Mouse (Mus musculus) MEL (cell line): ENCODE measurements around the gene Haghl. TPM values are rescaled to one million over a fixed set of nuclear protein-coding genes. Genes with fewer than 3 reads are reported as not detected.

ENCODE experiments used
- DNase-seq: peaks from one replicate; pipeline ENCODE4 v3.0.0; 2011; ENCODE audit warnings: low read depth, low spot score
- H3K27ac ChIP-seq: 2 replicates; pipeline ENCODE4 v1.5.1; 2012; ENCODE audit warnings: low read depth, mild to moderate bottlenecking, control low read depth, low read length, moderate library complexity; ENCODE audit not compliant: control insufficient read depth
- H3K27me3 ChIP-seq, 2 experiments: fragments of 150-350 bp in 1 of 2; sonication (generic) in 1 of 2; 2 replicates each; pipeline ENCODE4 v1.6.1; 2012; ENCODE audit warnings: low read length in 2 of 2, mild to moderate bottlenecking in 2 of 2, improper control_type of control experiment in 1 of 2, moderate library complexity in 1 of 2; ENCODE audit not compliant: insufficient read depth in 2 of 2, control insufficient read depth in 1 of 2
- H3K36me3 ChIP-seq, 2 experiments: 2 replicates each; pipeline ENCODE4 v1.6.1; 2012 to 2014; ENCODE audit warnings: low read length in 2 of 2, improper control_type of control experiment in 1 of 2, inconsistent platforms in 1 of 2, mild to moderate bottlenecking in 1 of 2; ENCODE audit not compliant: insufficient read depth in 2 of 2, control insufficient read depth in 1 of 2
- H3K4me1 ChIP-seq, 2 experiments: fragments of 150-350 bp in 1 of 2; sonication (generic) in 1 of 2; 2 replicates each; pipeline ENCODE4 v1.6.1; 2012; ENCODE audit warnings: low read length in 2 of 2, improper control_type of control experiment in 1 of 2, mild to moderate bottlenecking in 1 of 2; ENCODE audit not compliant: insufficient read depth in 2 of 2, control insufficient read depth in 1 of 2
- H3K4me3 ChIP-seq, 2 experiments: fragments of 150-350 bp in 1 of 2; sonication (generic) in 1 of 2; 2 replicates each; pipeline ENCODE4 v1.5.1; 2012; ENCODE audit warnings: low read depth in 2 of 2, low read length in 2 of 2, mild to moderate bottlenecking in 2 of 2, moderate library complexity in 2 of 2, control low read depth in 1 of 2, improper control_type of control experiment in 1 of 2; ENCODE audit not compliant: control insufficient read depth in 1 of 2, insufficient read depth in 1 of 2
- H3K79me2 ChIP-seq: 2 replicates; pipeline ENCODE4 v1.6.1; 2012; ENCODE audit warnings: mild to moderate bottlenecking, low read length, moderate library complexity; ENCODE audit not compliant: control insufficient read depth, poor library complexity, insufficient read depth
- H3K9ac ChIP-seq: 2 replicates; pipeline ENCODE4 v1.6.1; 2012; ENCODE audit warnings: low read depth, mild to moderate bottlenecking, control low read depth, low read length, moderate library complexity; ENCODE audit not compliant: control insufficient read depth, poor library complexity, severe bottlenecking
- H3K9me3 ChIP-seq: fragments of 150-350 bp; sonication (generic); replicated peaks from 2 replicates; pipeline ENCODE4 v1.6.1; 2012; ENCODE audit warnings: mild to moderate bottlenecking, low read length, improper control_type of control experiment, moderate library complexity; ENCODE audit not compliant: insufficient read depth
- CHD2 ChIP-seq: IDR thresholded peaks from 2 replicates; pipeline ENCODE4 v1.6.1; 2011; ENCODE audit warnings: low read length, improper control_type of control experiment
- CTCF ChIP-seq, 3 experiments: IDR thresholded peaks in 2 of 3; conservative IDR thresholded peaks in 1 of 3; 2 replicates each; pipeline ENCODE4 v1.5.1; 2011 to 2012; ENCODE audit warnings: low read length in 3 of 3, low read depth in 2 of 3, mild to moderate bottlenecking in 2 of 3, improper control_type of control experiment in 1 of 3, inconsistent platforms in 1 of 3, mixed read lengths in 1 of 3, moderate library complexity in 1 of 3; ENCODE audit not compliant: control insufficient read depth in 1 of 3, insufficient read depth in 1 of 3, poor library complexity in 1 of 3, severe bottlenecking in 1 of 3
- E2F4 ChIP-seq: IDR thresholded peaks from 2 replicates; pipeline ENCODE4 v1.6.1; 2011; ENCODE audit warnings: low read depth, low read length, improper control_type of control experiment, borderline replicate concordance
- ELF1 ChIP-seq: IDR thresholded peaks from 2 replicates; pipeline ENCODE4 v1.6.1; 2014; ENCODE audit warnings: low read depth, mild to moderate bottlenecking, inconsistent platforms, low read length, improper control_type of control experiment, moderate library complexity
- EP300 ChIP-seq, 2 experiments: IDR thresholded peaks; 2 replicates each; pipeline ENCODE4 v1.6.1; 2011; ENCODE audit warnings: improper control_type of control experiment in 2 of 2, low read length in 2 of 2, low read depth in 1 of 2, mild to moderate bottlenecking in 1 of 2
- GATA1 ChIP-seq: IDR thresholded peaks from 2 replicates; pipeline ENCODE4 v1.6.1; 2011; ENCODE audit warnings: low read depth, low read length, improper control_type of control experiment
- HCFC1 ChIP-seq: IDR thresholded peaks from 2 replicates; pipeline ENCODE4 v1.6.1; 2012; ENCODE audit warnings: low read depth, mild to moderate bottlenecking, inconsistent platforms, low read length, improper control_type of control experiment, moderate library complexity
- JUND ChIP-seq: IDR thresholded peaks from 2 replicates; pipeline ENCODE4 v1.6.1; 2011; ENCODE audit warnings: low read depth, mild to moderate bottlenecking, improper control_type of control experiment, low read length
- KAT2A ChIP-seq: conservative IDR thresholded peaks from 2 replicates; pipeline ENCODE4 v1.6.1; 2012; ENCODE audit warnings: low read depth, low read length, improper control_type of control experiment, inconsistent platforms
- MAFK ChIP-seq: IDR thresholded peaks from 2 replicates; pipeline ENCODE4 v1.6.1; 2011; ENCODE audit warnings: low read depth, mild to moderate bottlenecking, low read length, improper control_type of control experiment, borderline replicate concordance
- MAX ChIP-seq: IDR thresholded peaks from 2 replicates; pipeline ENCODE4 v1.6.1; 2011; ENCODE audit warnings: low read length, improper control_type of control experiment
- MAZ ChIP-seq: IDR thresholded peaks from 2 replicates; pipeline ENCODE4 v1.6.1; 2012; ENCODE audit warnings: low read depth, mild to moderate bottlenecking, inconsistent platforms, low read length, improper control_type of control experiment
- MEF2A ChIP-seq: IDR thresholded peaks from 2 replicates; pipeline ENCODE4 v1.6.1; 2014; ENCODE audit warnings: low read depth, mild to moderate bottlenecking, inconsistent platforms, low read length, improper control_type of control experiment; ENCODE audit not compliant: poor library complexity, insufficient replicate concordance, severe bottlenecking; ENCODE audit errors: extremely low read depth
- MXI1 ChIP-seq: IDR thresholded peaks from 2 replicates; pipeline ENCODE4 v1.6.1; 2011; ENCODE audit warnings: mild to moderate bottlenecking, low read depth, low read length, improper control_type of control experiment
- MYC ChIP-seq: IDR thresholded peaks from 2 replicates; pipeline ENCODE4 v1.6.1; 2011; ENCODE audit warnings: low read depth, mild to moderate bottlenecking, low read length, improper control_type of control experiment, moderate library complexity
- NELFE ChIP-seq: IDR thresholded peaks from 2 replicates; pipeline ENCODE4 v1.6.1; 2011; ENCODE audit warnings: low read depth, low read length, improper control_type of control experiment
- NRF1 ChIP-seq: IDR thresholded peaks from 2 replicates; pipeline ENCODE4 v1.6.1; 2014; ENCODE audit warnings: low read depth, mild to moderate bottlenecking, inconsistent platforms, low read length, improper control_type of control experiment, moderate library complexity; ENCODE audit not compliant: poor library complexity, insufficient read depth, severe bottlenecking
- POLR2AphosphoS2 ChIP-seq: IDR thresholded peaks from 2 replicates; pipeline ENCODE4 v1.6.1; 2011; ENCODE audit warnings: low read length, improper control_type of control experiment
- POLR2AphosphoS5 ChIP-seq: IDR thresholded peaks from 2 replicates; pipeline ENCODE4 v1.6.1; 2012; ENCODE audit warnings: low read depth, borderline replicate concordance, mild to moderate bottlenecking, inconsistent platforms, low read length, moderate library complexity, mixed read lengths
- RCOR1 ChIP-seq: IDR thresholded peaks from 2 replicates; pipeline ENCODE4 v1.6.1; 2012; ENCODE audit warnings: low read depth, mild to moderate bottlenecking, inconsistent platforms, low read length, improper control_type of control experiment
- SMC3 ChIP-seq: IDR thresholded peaks from 2 replicates; pipeline ENCODE4 v1.6.1; 2011; ENCODE audit warnings: low read depth, low read length, improper control_type of control experiment
- TAL1 ChIP-seq: IDR thresholded peaks from 2 replicates; pipeline ENCODE4 v1.6.1; 2012; ENCODE audit warnings: mild to moderate bottlenecking, inconsistent platforms, low read length, moderate library complexity, mixed read lengths
- TBP ChIP-seq: IDR thresholded peaks from 2 replicates; pipeline ENCODE4 v1.8.0; 2011; ENCODE audit warnings: low read depth, low read length, improper control_type of control experiment
- TCF12 ChIP-seq: IDR thresholded peaks from 2 replicates; pipeline ENCODE4 v1.6.1; 2014; ENCODE audit warnings: low read depth, mild to moderate bottlenecking, inconsistent platforms, low read length, improper control_type of control experiment, moderate library complexity
- USF1 ChIP-seq: IDR thresholded peaks from 2 replicates; pipeline ENCODE4 v1.6.1; 2014; ENCODE audit warnings: low read depth, mild to moderate bottlenecking, inconsistent platforms, low read length, improper control_type of control experiment, moderate library complexity
- polyA plus RNA-seq, 2 experiments: library from polyadenylated mRNA; stranded (reverse) in 1 of 2; unstranded in 1 of 2; fragments of >175 nt in 1 of 2; fragments of >200 nt in 1 of 2; gene quantifications; 2 replicates each; pipeline versions ENCODE4 v1.2.1 to v1.2.4; 2012; ENCODE audit warnings: low replicate concordance in 2 of 2, low read depth in 1 of 2; ENCODE audit not compliant: insufficient read length in 2 of 2, insufficient read depth in 1 of 2, missing spikeins in 1 of 2
- total RNA-seq: library from RNA; depleted of rRNA; stranded (reverse); fragments of 300-350 nt; gene quantifications from 2 replicates; pipeline ENCODE4 v1.2.3, GENCODE M21; 2012

The Haghl gene
- total and polyA plus RNA-seq, 3 experiments = 10.7 to 13.2 TPM; not detected in 1

DNA sequence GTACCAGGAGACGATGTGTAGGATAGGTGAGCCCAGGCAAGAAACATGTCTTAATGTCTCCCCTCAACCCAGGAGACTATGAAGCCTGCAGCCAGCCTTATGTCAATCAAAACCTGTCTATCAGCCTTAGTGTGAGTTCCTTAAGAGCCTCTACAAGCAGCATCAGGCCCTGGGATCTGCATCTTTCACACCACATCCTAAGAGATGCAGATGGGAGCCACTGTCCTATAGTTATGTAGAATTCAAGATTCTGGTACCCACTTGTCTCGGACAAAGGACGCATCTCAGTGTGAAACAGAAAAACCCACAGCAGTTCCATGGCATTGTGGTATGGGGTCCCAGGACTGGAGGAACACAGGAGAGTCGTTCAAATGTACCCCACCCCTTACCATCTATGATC is 30.4 kb downstream of the Haghl start:
- no peaks in the 10 kb centered on the region for H3K4me1 ChIP-seq
- no peak for DNase-seq
- H3K27me3 ChIP-seq = peaks cover 0 to 10% of the 10 kb centered on the region in 2 experiments; a peak in 3 of 4 replicates
- H3K9me3 ChIP-seq = no peaks in the 10 kb centered on the region
- H3K4me3 ChIP-seq = no peak overlapping the region
- H3K36me3 ChIP-seq = no peaks in the 10 kb centered on the region
- TF ChIP-seq USF1 (no peak), MXI1 (no peak), RCOR1 (no peak), MAFK (no peak), ELF1 (no peak), GATA1 (no peak), KAT2A (no peak), SMC3 (no peak), POLR2AphosphoS2 (no peak), JUND (no peak), MAX (no peak)
- H3K27ac ChIP-seq = no peak overlapping the region
- H3K79me2 ChIP-seq = no peaks in the 10 kb centered on the region
- no peak overlapping the region for H3K9ac ChIP-seq

- no peaks in the 10 kb centered on the region for H3K4me1 ChIP-seq
- H3K9ac ChIP-seq = no peak within 1 kb of the TSS
- no peaks in the 10 kb centered on the region for H3K36me3 ChIP-seq
- no peak for TF ChIP-seq MEF2A
- no peak for TF ChIP-seq NELFE
- no peak for TF ChIP-seq EP300 (IDR thresholded peaks at IDR 0.05; ENCODE audit: low read depth in 1 of 2, low read length in 2 of 2)
- no peak for TF ChIP-seq ELF1
- no peak for TF ChIP-seq KAT2A
- TF ChIP-seq MYC = no peak
- no peak for TF ChIP-seq TCF12
- TF ChIP-seq USF1 = no peak
- no peak for TF ChIP-seq TBP
- no peak for TF ChIP-seq GATA1
- no peak for TF ChIP-seq HCFC1
- no peak for TF ChIP-seq E2F4
- no peak for TF ChIP-seq MAZ
- no peak for TF ChIP-seq JUND
- no peak for TF ChIP-seq CTCF (IDR thresholded peaks at IDR 0.05 in 2 of 3, conservative IDR thresholded peaks at IDR 0.05 in 1 of 3; ENCODE audit: control insufficient read depth in 1 of 3, insufficient read depth in 1 of 3, low read depth in 2 of 3, low read length in 3 of 3, poor library complexity in 1 of 3, severe bottlenecking in 1 of 3)
- no peak for TF ChIP-seq NRF1
- TF ChIP-seq TAL1 = no peak
- TF ChIP-seq POLR2AphosphoS5 = no peak
- no peak for TF ChIP-seq CHD2
- TF ChIP-seq MAFK = no peak
- DNase-seq = no peak
- H3K4me3 ChIP-seq = no peak within 1 kb of the TSS
- no peaks in the 10 kb centered on the region for H3K79me2 ChIP-seq
- H3K9me3 ChIP-seq = no peaks in the 10 kb centered on the region
- no peak within 1 kb of the TSS for H3K27ac ChIP-seq
- H3K27me3 ChIP-seq = peaks cover 0 to 10% of the 10 kb centered on the region in 2 experiments; a peak in 3 of 4 replicates
These were observed 31.2 kb downstream of the Haghl start, which contains the start of gene Msln for GRCm38 (mm10) chr17:25754241-25754640. Gene Msln (minus strand): TSS chr17:25754378.
